Mouse (Mus musculus): ENCODE measurements around the gene Paqr8.

Paqr8 gene

GRCm38 (mm10) chr1:20890404-20890921 lies at the start of gene Paqr8:
Gene Paqr8 (plus strand): TSS chr1:20890606.
- peak; percentile 84 for DNase-seq

GRCm38 (mm10) chr1:20856924-20857902 lies 33.2 kb upstream of the Paqr8 start:
- DNase-seq, result no peak

GRCm38 (mm10) chr1:20860775-20861174 lies 29.6 kb upstream of the Paqr8 start:
- DNase-seq, result no peak

DNA sequence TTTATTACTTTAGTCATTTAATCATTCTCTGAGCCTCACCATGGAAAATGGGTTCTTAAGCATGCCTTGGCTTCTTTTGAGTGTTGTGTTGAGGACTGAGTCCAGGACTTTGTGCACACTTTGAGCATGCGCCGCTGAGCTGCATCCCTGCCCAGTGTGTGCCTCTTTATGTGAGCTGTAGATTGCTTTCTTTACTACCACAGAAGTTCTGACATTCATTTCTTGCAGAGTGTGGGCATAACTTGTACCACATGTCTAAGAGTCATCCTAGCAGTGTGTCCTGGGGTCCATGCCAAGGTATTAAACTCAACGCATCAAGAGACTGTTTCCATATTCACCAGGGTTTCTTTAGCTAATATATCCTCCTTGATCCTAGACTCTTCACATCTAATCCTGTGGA lies 28.5 kb upstream of the Paqr8 start:
- DNase-seq, result no peak

GRCm38 (mm10) chr1:20863452-20864172 lies 26.8 kb upstream of the Paqr8 start:
- DNase-seq, result no peak

GRCm38 (mm10) chr1:20867241-20867902 lies 23.0 kb upstream of the Paqr8 start:
- no peak for DNase-seq

DNA sequence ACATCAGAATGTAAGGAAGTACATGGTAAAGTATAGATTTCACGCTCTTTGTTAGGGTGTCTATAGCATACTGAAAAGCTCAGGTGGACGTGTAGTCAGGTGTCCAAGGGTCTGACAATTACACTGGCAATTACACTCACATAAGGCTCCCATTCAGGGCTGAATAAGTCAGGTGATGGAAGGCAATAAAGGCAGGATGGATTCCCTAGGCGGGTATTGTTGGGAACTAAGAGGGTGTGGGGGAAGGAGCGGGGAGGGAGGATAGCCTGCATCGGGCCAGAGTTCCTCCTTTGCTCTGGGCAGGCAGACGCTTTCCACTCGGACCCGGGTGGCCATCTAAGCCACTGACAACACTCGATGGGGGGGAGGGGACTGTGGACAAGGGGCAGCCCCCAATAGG lies 22.4 kb upstream of the Paqr8 start:
- DNase-seq, result no peak

GRCm38 (mm10) chr1:20870887-20871286 lies 19.5 kb upstream of the Paqr8 start:
- DNase-seq, result no peak

DNA sequence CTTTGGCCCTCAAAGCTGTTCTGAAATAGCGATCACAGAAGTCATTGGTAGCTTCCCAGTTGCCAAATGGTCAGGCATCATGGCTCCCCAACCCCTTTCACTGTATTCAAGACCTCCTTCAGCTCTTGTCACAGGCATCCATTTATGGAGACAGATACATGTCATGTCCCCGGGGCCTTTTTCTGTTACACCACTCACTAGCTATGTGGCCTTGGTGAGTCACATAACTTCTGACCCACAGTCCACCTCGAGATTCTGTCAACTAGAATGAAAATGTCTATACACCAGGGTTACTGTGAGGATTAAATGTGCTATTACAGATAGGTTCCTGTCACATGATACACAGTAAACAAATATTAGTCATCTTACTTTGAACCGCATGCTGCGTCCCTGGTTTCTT lies 17.9 kb upstream of the Paqr8 start:
- DNase-seq, result no peak

- no peak for DNase-seq
These were observed 16.3 kb upstream of the Paqr8 start for GRCm38 (mm10) chr1:20874061-20874460.

DNA sequence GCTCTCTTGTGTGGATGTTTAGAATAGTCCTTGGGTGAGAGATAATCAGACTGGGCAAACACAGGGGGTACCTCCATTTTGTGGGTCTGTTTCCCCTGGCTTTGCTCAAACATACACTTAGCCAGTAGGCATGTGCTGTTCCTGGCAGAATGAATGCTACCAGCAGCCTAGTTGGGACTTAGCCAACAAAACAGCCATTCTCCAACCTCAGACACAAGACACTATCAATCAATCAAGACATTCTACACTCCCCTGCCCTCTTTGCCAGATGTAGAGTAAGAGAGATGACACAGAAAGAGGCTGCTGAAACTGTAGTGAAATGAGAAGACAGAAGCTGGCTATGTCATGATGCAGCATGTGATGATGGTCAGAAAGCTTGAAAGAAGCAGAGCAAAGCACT lies 13.1 kb upstream of the Paqr8 start:
- DNase-seq, result no peak

GRCm38 (mm10) chr1:20879361-20879760 lies 11.0 kb upstream of the Paqr8 start:
- no peak for DNase-seq

- no peak for DNase-seq
These were observed 7.3 kb upstream of the Paqr8 start for GRCm38 (mm10) chr1:20883079-20883478.

DNA sequence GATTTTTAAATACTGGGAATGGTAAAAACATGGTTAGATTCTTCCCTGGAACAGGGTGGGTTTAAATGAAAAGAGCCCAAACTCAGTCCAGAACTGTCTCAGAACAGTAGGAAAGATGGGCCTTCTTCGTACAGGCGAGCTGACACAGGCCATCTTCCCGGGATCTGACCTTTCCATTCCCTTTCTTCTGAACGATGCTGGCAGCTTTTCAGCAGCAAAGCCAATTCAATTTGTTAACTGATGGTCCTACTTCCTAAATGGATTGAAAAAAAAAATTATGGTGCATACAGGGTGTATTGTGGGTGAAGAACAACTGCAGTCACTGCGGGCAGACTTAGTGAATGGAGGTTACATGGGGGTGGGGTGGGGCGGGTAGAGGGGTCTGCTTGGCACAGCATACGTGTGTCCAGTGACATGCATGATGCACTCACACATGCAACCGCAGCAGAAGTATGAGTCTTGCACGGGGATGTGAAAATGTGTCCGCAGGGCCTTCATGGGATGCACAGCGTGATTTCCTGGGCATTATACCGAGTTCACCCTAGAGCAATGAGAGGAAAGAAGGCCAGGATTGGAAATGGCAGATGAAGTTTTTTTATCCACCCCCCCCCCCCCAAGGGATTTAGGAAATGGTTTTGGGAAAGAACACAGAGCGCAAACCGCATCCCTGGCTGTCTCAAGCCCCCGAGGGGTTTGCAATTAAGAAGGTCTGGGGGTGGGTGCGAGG lies 566 bp upstream of the Paqr8 start:
- DNase-seq, result no peak

DNA sequence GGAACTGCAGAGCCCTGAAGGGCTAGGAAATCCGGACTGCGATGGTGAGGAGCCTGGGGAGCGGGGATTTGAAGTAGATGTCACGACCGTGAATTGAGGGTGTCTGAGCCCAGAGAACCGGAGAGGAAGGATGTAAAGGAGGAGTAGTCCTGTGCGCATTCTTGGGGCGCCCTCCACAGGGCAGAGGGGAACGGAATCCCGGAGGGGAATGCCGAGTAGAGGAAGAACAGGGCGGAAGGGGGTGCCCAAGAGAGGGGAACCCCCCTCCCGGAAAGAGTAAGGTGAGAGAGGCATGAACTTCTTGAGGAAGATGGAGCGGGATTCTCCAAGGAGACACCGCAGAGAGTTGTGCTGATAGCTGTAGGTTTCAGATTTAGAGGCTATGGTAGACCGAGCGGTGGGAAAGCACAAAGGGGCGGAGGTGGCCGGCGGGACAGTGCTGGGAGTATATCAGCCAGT lies 564 bp downstream of the Paqr8 start:
- DNase-seq, result peak; percentile 71

- no peak for DNase-seq
These were observed 2.7 kb downstream of the Paqr8 start for GRCm38 (mm10) chr1:20893059-20893458.

DNA sequence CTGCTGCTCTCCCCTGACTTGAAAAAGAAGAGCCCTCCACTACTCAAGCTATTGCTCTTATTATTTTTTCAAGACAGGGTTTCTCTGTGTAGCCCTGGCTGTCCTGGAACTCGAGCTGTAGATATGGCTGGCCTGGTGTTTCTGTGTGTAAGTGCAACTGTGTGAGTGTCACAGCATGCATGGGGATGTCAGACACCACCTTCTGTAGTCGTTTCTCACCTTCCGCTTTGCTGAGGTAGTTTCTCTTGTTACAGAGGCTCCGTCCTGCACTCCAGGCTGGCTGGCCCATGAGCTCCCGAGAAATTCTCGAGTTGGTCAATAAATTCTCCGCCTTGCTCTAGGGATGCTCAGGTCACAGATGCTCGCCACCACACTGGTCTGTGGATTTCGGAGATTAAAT lies 8.0 kb downstream of the Paqr8 start:
- no peak for DNase-seq

- no peak for DNase-seq
These were observed 9.9 kb downstream of the Paqr8 start for GRCm38 (mm10) chr1:20900336-20900735.

DNA sequence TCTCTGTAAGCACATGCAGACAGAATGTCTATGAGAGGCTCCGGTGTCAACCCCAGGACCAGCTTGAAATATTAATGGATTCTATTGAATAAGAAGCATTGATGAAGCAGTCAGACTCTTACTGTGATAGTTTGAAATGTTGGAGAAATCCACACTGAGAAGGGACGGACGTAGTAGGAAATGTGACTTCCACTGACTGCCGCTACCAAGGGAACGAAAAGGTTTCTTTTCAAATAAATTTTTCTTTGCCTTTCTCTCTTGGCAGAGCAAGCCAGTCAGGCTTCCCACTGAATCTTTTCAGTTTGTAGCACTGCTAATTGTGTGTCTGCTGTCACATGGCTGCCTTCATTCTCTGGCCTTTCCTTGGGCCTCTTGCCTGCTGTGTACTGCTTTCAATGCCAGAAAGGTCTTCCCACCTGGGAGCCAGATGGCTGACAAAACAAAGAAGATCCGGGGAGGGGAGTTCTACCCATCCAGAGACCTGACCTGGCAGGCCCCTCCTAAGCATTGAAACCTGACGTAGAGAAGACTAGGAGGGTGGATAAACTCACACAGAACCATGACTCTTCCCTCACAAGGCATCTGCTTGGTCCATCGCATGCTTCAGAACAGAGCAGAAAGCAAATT lies 15.2 kb downstream of the Paqr8 start:
- DNase-seq, result no peak

- peak; percentile 79 for DNase-seq
These were observed 15.7 kb downstream of the Paqr8 start for GRCm38 (mm10) chr1:20906128-20906515.

DNA sequence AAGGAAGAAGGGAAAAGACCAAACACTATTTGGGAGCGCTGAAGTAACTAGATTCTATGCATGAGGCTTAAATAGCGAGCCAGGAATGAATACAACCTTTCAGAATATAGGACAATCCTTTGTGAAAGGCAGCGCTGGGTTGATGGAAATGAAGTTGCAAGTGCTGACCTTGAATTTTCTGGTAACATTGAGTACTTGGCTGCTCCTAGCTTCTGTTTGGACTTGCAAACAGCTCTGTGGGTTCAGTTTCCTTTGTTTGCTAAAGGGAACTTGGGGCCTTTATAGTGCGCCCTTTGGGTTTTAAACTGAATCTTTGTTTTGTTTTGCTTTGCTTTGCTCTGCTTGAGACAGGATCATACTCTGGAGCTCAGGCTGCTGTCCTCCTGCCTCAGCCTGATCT lies 18.1 kb downstream of the Paqr8 start:
- DNase-seq, result no peak

- DNase-seq, result no peak
These were observed 21.7 kb downstream of the Paqr8 start for GRCm38 (mm10) chr1:20912115-20912514.
